Mouse (Mus musculus): ENCODE measurements at regions not wholly inside any gene's neighbourhood (a gene's known extent, or its start where the extent isn't known, plus 50 kb on each side); places are given as distances from the start of the nearest gene placed in this dataset.
"Not testable (repeated sequence)": the region's sequence is repeated elsewhere in the genome, so short reads cannot be mapped to it uniquely, and the experiment has no call there.

GRCm38 (mm10) chr13:26267501-26267900, 502.5 kb downstream of the Hdgfl1 start:
- DNase-seq (ENCODE audit: low spot score in 2 of 2), result no peak

- no peak for DNase-seq (ENCODE audit: low spot score in 2 of 2)
These were observed 534.0 kb downstream of the Hdgfl1 start for GRCm38 (mm10) chr13:26235941-26236340.

GRCm38 (mm10) chr13:26234703-26235102, 535.3 kb downstream of the Hdgfl1 start:
- no peak for DNase-seq (ENCODE audit: low spot score in 2 of 2)

- no peak for DNase-seq (ENCODE audit: low spot score in 2 of 2)
These were observed 552.7 kb downstream of the Hdgfl1 start for GRCm38 (mm10) chr13:26217299-26217698.

GRCm38 (mm10) chr13:26216579-26216978, 553.4 kb downstream of the Hdgfl1 start:
- DNase-seq (ENCODE audit: low spot score in 2 of 2), result no peak

- DNase-seq (ENCODE audit: low spot score in 2 of 2), result no peak
These were observed 564.3 kb downstream of the Hdgfl1 start for GRCm38 (mm10) chr13:26205532-26206105.

- no peak for DNase-seq (ENCODE audit: low spot score in 2 of 2)
These were observed 575.3 kb downstream of the Hdgfl1 start for GRCm38 (mm10) chr13:26194646-26195045.

- no peak for DNase-seq (ENCODE audit: low spot score in 2 of 2)
These were observed 586.1 kb downstream of the Hdgfl1 start for GRCm38 (mm10) chr13:26183879-26184278.

- DNase-seq (ENCODE audit: low spot score in 2 of 2), result no peak
These were observed 598.0 kb downstream of the Hdgfl1 start for GRCm38 (mm10) chr13:26171891-26172482.

- DNase-seq (ENCODE audit: low spot score in 2 of 2), result no peak
These were observed 600.3 kb downstream of the Hdgfl1 start for GRCm38 (mm10) chr13:26169641-26170040.

- no peak for DNase-seq (ENCODE audit: low spot score in 2 of 2)
These were observed 611.3 kb downstream of the Hdgfl1 start for GRCm38 (mm10) chr13:26158703-26159102.

- no peak for DNase-seq (ENCODE audit: low spot score in 2 of 2)
These were observed 615.1 kb downstream of the Hdgfl1 start for GRCm38 (mm10) chr13:26154701-26155471.

- DNase-seq (ENCODE audit: low spot score in 2 of 2), result no peak
These were observed 615.7 kb downstream of the Hdgfl1 start for GRCm38 (mm10) chr13:26154251-26154650.

- DNase-seq (ENCODE audit: low spot score in 2 of 2), result no peak
These were observed 616.9 kb downstream of the Hdgfl1 start for GRCm38 (mm10) chr13:26153093-26153492.

GRCm38 (mm10) chr13:26150426-26150825, 619.5 kb downstream of the Hdgfl1 start:
- no peak for DNase-seq (ENCODE audit: low spot score in 2 of 2)

GRCm38 (mm10) chr13:26142811-26143210, 627.2 kb downstream of the Hdgfl1 start:
- DNase-seq (ENCODE audit: low spot score in 2 of 2), result no peak

- DNase-seq (ENCODE audit: low spot score in 2 of 2), result no peak
These were observed 650.6 kb downstream of the Hdgfl1 start for GRCm38 (mm10) chr13:26119363-26119762.

- no peak for DNase-seq (ENCODE audit: low spot score in 2 of 2)
These were observed 655.8 kb downstream of the Hdgfl1 start for GRCm38 (mm10) chr13:26114136-26114535.

- DNase-seq (ENCODE audit: low spot score in 2 of 2), result not testable (repeated sequence)
These were observed 656.2 kb downstream of the Hdgfl1 start for GRCm38 (mm10) chr13:26113723-26114122.

- no peak for DNase-seq (ENCODE audit: low spot score in 2 of 2)
These were observed 657.4 kb downstream of the Hdgfl1 start for GRCm38 (mm10) chr13:26112579-26112978.

GRCm38 (mm10) chr13:26109013-26109412, 661.0 kb downstream of the Hdgfl1 start:
- DNase-seq (ENCODE audit: low spot score in 2 of 2), result no peak

GRCm38 (mm10) chr13:26088727-26089126, 681.2 kb downstream of the Hdgfl1 start:
- no peak for DNase-seq (ENCODE audit: low spot score in 2 of 2)

Measured in adrenal gland, postnatal 4 days (tissue).